Mouse (Mus musculus) layer of hippocampus, adult 18-20 months (tissue): Measurements from ENCODE around the gene Usp27x. TPM values are rescaled to one million over a fixed set of nuclear protein-coding genes. Genes with fewer than 3 reads are reported as not detected.

Source experiments
- DNase-seq, 2 experiments: peaks; one replicate each; pipeline ENCODE4 v3.0.0; 2022; ENCODE audit warnings: low spot score in 2 of 2
- long read RNA-seq: library from polyadenylated mRNA; stranded (forward); transcript quantifications from one replicate; pipeline ENCODE4 v2.0.0, GENCODE M21; 2021
- total RNA-seq, 2 experiments: library from RNA; stranded (reverse); gene quantifications; 2 replicates each; pipeline ENCODE4 v1.2.3; 2021

Usp27x gene
- total RNA-seq: 10 to 100 TPM; 16.6 to 17.1 TPM
- long read RNA-seq, transcript Usp27x-201 (1 exons, 3,240 nt): major isoform, 15 of 15 reads
- long read RNA-seq, partial matches to known transcripts: 0 of 15 reads
- long read RNA-seq, other reads (novel, unspliced or antisense): 0 of 15 reads

- peak; percentile 65 to 66 for DNase-seq
Measured at GRCm38 (mm10) chrX:7375716-7376480, at the start of gene Usp27x. Gene Usp27x (minus strand): TSS chrX:7375830.

- peak; percentile 56 to 89 for DNase-seq
Measured at GRCm38 (mm10) chrX:7422691-7423111, 47.1 kb upstream of the Usp27x start.

- no peak for DNase-seq
Measured at GRCm38 (mm10) chrX:7422166-7422565, 46.5 kb upstream of the Usp27x start.

GRCm38 (mm10) chrX:7421016-7421415 is 45.4 kb upstream of the Usp27x start:
- DNase-seq: peak; percentile 48 to 84

- DNase-seq: peak; percentile 83 to 88
Measured at GRCm38 (mm10) chrX:7416178-7416871, 40.7 kb upstream of the Usp27x start.

GRCm38 (mm10) chrX:7415308-7415707 is 39.7 kb upstream of the Usp27x start:
- no peak for DNase-seq

GRCm38 (mm10) chrX:7412239-7413033 is 36.8 kb upstream of the Usp27x start:
- DNase-seq: no peak

- DNase-seq: no peak
Measured at GRCm38 (mm10) chrX:7376586-7376985, 956 bp upstream of the Usp27x start.

GRCm38 (mm10) chrX:7375322-7375715 is 311 bp downstream of the Usp27x start:
- no peak for DNase-seq

GRCm38 (mm10) chrX:7325455-7325854 is 50.2 kb downstream of the Usp27x start:
- DNase-seq: no peak

GRCm38 (mm10) chrX:7322288-7322687 is 53.3 kb downstream of the Usp27x start:
- DNase-seq: peak; percentile 20 to 74

Other genes starting within 250 kb of the Usp27x start
- 1 to 10 TPM; 6.0 to 7.0 TPM for gene Clcn5, start 56.5 kb downstream of the Usp27x start, total RNA-seq
- gene Foxp3, start 197.8 kb upstream of the Usp27x start, total RNA-seq: not detected
- 10 to 100 TPM; 20.0 to 22.5 TPM for gene Ppp1r3f, start 198.5 kb upstream of the Usp27x start, total RNA-seq
- 10 to 100 TPM; 23.7 to 24.5 TPM for gene Ccdc22, start 229.7 kb upstream of the Usp27x start, total RNA-seq
- gene Cacna1f, start 231.3 kb upstream of the Usp27x start, total RNA-seq: not detected